Mouse (Mus musculus): ENCODE measurements around the gene Hyls1. TPM values are rescaled to one million over a fixed set of nuclear protein-coding genes. Genes with fewer than 3 reads are reported as not detected.

Gene Hyls1
- total RNA-seq, 2 experiments from 2014 or later: 7.1 to 7.6 TPM

Other genes with a start within 250 kb of the Hyls1 start
- gene Cdon, start 149.3 kb downstream of the Hyls1 start, total RNA-seq (2021): 10 to 100 TPM; 30.0 to 33.3 TPM
- gene Gm1113, start 52.1 kb downstream of the Hyls1 start, total RNA-seq (2021): not detected
- gene Ddx25, start 11.9 kb downstream of the Hyls1 start, total RNA-seq (2021): under 1 TPM; 0.05 to 0.07 TPM
- 1 to 10 TPM; 8.9 to 9.3 TPM for gene Pus3, start 11.8 kb downstream of the Hyls1 start, total RNA-seq (2021)
- under 1 TPM; 0.14 to 0.32 TPM for gene Pate2, start 114 bp downstream of the Hyls1 start, total RNA-seq (2021)
- gene Pate4, start 41.5 kb upstream of the Hyls1 start, total RNA-seq (2021): not detected
- gene Pate3, start 77.8 kb upstream of the Hyls1 start, total RNA-seq (2021): not detected
- gene Pate1, start 117.0 kb upstream of the Hyls1 start, total RNA-seq (2021): not detected
- gene Gm17677, start 170.7 kb upstream of the Hyls1 start, total RNA-seq (2021): not detected
- not detected for gene Gm17727, start 207.7 kb upstream of the Hyls1 start, total RNA-seq (2021)
- not detected for gene Gm27235, start 219.7 kb upstream of the Hyls1 start, total RNA-seq (2021)
- not detected for gene D730048I06Rik, start 219.7 kb upstream of the Hyls1 start, total RNA-seq (2021)

Measured in heart, postnatal 4 days (tissue).